Mouse (Mus musculus) stomach, postnatal 0 days (tissue): ENCODE data around the gene Igfn1.

Experiments
- CTCF ChIP-seq: IDR thresholded peaks from 2 replicates; pipeline ENCODE4 v1.5.1; 2016; ENCODE audit warnings: antibody characterized with exemption, low read depth, mild to moderate bottlenecking, moderate library complexity
- EP300 ChIP-seq: optimal IDR thresholded peaks from 2 replicates; pipeline ENCODE3; 2016; ENCODE audit warnings: antibody characterized with exemption

- no peak for TF ChIP-seq CTCF
- no peak for TF ChIP-seq EP300
Measured at GRCm38 (mm10) chr1:135967739-135968138, 38.4 kb downstream of the Igfn1 start.
